Mouse (Mus musculus): Measurements from ENCODE around the gene Gm17387. TPM values are rescaled to one million over a fixed set of nuclear protein-coding genes. Genes with fewer than 3 reads are reported as not detected.

Gene Gm17387
- polyA plus RNA-seq, 1 experiment = not detected

- Histone ChIP-seq H3K27ac (ENCODE audit: insufficient read depth, low read length) (0 out of 2 replicates have a peak overlapping the region, but pooled peaks have one; percentile 3), H3K9me3 (replicated peaks; ENCODE audit: control insufficient read depth, insufficient read depth, low read length, poor library complexity, severe bottlenecking) (no peaks in the 10 kb centered on the region), H3K4me3 (ENCODE audit: low read depth, low read length) (no peak overlapping the region), H3K4me1 (ENCODE audit: control insufficient read depth, insufficient read depth, low read length) (peaks cover 2% of the 10 kb centered on the region), H3K36me3 (ENCODE audit: control insufficient read depth, insufficient read depth, low read length, poor library complexity, severe bottlenecking) (no peaks in the 10 kb centered on the region), H3K27me3 (ENCODE audit: control insufficient read depth, insufficient read depth, low read length, poor library complexity, severe bottlenecking) (no peaks in the 10 kb centered on the region), H3K9ac (ENCODE audit: low read depth, poor library complexity, severe bottlenecking) (no peak overlapping the region)
- TF ChIP-seq EP300 (IDR thresholded peaks at IDR 0.05; ENCODE audit: insufficient read depth, low read depth, low read length) (no peak), CTCF (IDR thresholded peaks at IDR 0.05; ENCODE audit: low read depth, low read length) (no peak), POLR2A (IDR thresholded peaks at IDR 0.05; ENCODE audit: insufficient read depth, low read length) (no peak)
Measured at GRCm38 (mm10) chr7:141049326-141049725, 20.4 kb downstream of the Gm17387 start.

GRCm38 (mm10) chr7:141051060-141051685, 22.2 kb downstream of the Gm17387 start:
- no peaks in the 10 kb centered on the region for H3K36me3 ChIP-seq (ENCODE audit: control insufficient read depth, insufficient read depth, low read length, poor library complexity, severe bottlenecking)
- H3K27ac ChIP-seq (ENCODE audit: insufficient read depth, low read length) = peak overlapping the region; percentile 46; the same call in 1 of the 2 replicates
- no peak for TF ChIP-seq POLR2A (IDR thresholded peaks at IDR 0.05; ENCODE audit: insufficient read depth, low read length)
- no peak for TF ChIP-seq EP300 (IDR thresholded peaks at IDR 0.05; ENCODE audit: insufficient read depth, low read depth, low read length)
- TF ChIP-seq CTCF (IDR thresholded peaks at IDR 0.05; ENCODE audit: low read depth, low read length) = no peak
- peak overlapping the region; percentile 31; the same call in 1 of the 2 replicates for H3K9ac ChIP-seq (ENCODE audit: low read depth, poor library complexity, severe bottlenecking)
- H3K9me3 ChIP-seq (replicated peaks; ENCODE audit: control insufficient read depth, insufficient read depth, low read length, poor library complexity, severe bottlenecking) = no peaks in the 10 kb centered on the region
- peak overlapping the region; percentile 95 for H3K4me3 ChIP-seq (ENCODE audit: low read depth, low read length)
- no peaks in the 10 kb centered on the region for H3K27me3 ChIP-seq (ENCODE audit: control insufficient read depth, insufficient read depth, low read length, poor library complexity, severe bottlenecking)
- peaks cover 2% of the 10 kb centered on the region for H3K4me1 ChIP-seq (ENCODE audit: control insufficient read depth, insufficient read depth, low read length)

GRCm38 (mm10) chr7:141052016-141052415, 23.1 kb downstream of the Gm17387 start:
- TF ChIP-seq CTCF (IDR thresholded peaks at IDR 0.05; ENCODE audit: low read depth, low read length) = no peak
- TF ChIP-seq EP300 (IDR thresholded peaks at IDR 0.05; ENCODE audit: insufficient read depth, low read depth, low read length) = no peak
- no peak for TF ChIP-seq POLR2A (IDR thresholded peaks at IDR 0.05; ENCODE audit: insufficient read depth, low read length)
- H3K27ac ChIP-seq (ENCODE audit: insufficient read depth, low read length) = no peak overlapping the region

GRCm38 (mm10) chr7:141052421-141052820, 23.5 kb downstream of the Gm17387 start:
- Histone ChIP-seq H3K9ac (ENCODE audit: low read depth, poor library complexity, severe bottlenecking) (no peak overlapping the region), H3K9me3 (replicated peaks; ENCODE audit: control insufficient read depth, insufficient read depth, low read length, poor library complexity, severe bottlenecking) (no peaks in the 10 kb centered on the region), H3K27me3 (ENCODE audit: control insufficient read depth, insufficient read depth, low read length, poor library complexity, severe bottlenecking) (no peaks in the 10 kb centered on the region), H3K27ac (ENCODE audit: insufficient read depth, low read length) (no peak overlapping the region), H3K36me3 (ENCODE audit: control insufficient read depth, insufficient read depth, low read length, poor library complexity, severe bottlenecking) (no peaks in the 10 kb centered on the region), H3K4me1 (ENCODE audit: control insufficient read depth, insufficient read depth, low read length) (peaks cover 5% of the 10 kb centered on the region), H3K4me3 (ENCODE audit: low read depth, low read length) (no peak overlapping the region)
- TF ChIP-seq EP300 (IDR thresholded peaks at IDR 0.05; ENCODE audit: insufficient read depth, low read depth, low read length) = no peak
- TF ChIP-seq POLR2A (IDR thresholded peaks at IDR 0.05; ENCODE audit: insufficient read depth, low read length) = no peak
- no peak for TF ChIP-seq CTCF (IDR thresholded peaks at IDR 0.05; ENCODE audit: low read depth, low read length)

More at GRCm38 (mm10) chr7:141052016-141052415, 23.1 kb downstream of the Gm17387 start:
- Histone ChIP-seq H3K4me1 (ENCODE audit: control insufficient read depth, insufficient read depth, low read length) (peaks cover 5% of the 10 kb centered on the region), H3K4me3 (ENCODE audit: low read depth, low read length) (peak overlapping the region; percentile 64), H3K9ac (ENCODE audit: low read depth, poor library complexity, severe bottlenecking) (no peak overlapping the region), H3K36me3 (ENCODE audit: control insufficient read depth, insufficient read depth, low read length, poor library complexity, severe bottlenecking) (no peaks in the 10 kb centered on the region), H3K27me3 (ENCODE audit: control insufficient read depth, insufficient read depth, low read length, poor library complexity, severe bottlenecking) (no peaks in the 10 kb centered on the region), H3K9me3 (replicated peaks; ENCODE audit: control insufficient read depth, insufficient read depth, low read length, poor library complexity, severe bottlenecking) (no peaks in the 10 kb centered on the region)

GRCm38 (mm10) chr7:141055785-141056184, 26.9 kb downstream of the Gm17387 start:
- H3K27me3 ChIP-seq (ENCODE audit: control insufficient read depth, insufficient read depth, low read length, poor library complexity, severe bottlenecking) = no peaks in the 10 kb centered on the region
- H3K36me3 ChIP-seq (ENCODE audit: control insufficient read depth, insufficient read depth, low read length, poor library complexity, severe bottlenecking) = no peaks in the 10 kb centered on the region
- H3K9ac ChIP-seq (ENCODE audit: low read depth, poor library complexity, severe bottlenecking) = no peak overlapping the region
- H3K4me3 ChIP-seq (ENCODE audit: low read depth, low read length) = no peak overlapping the region
- no peak overlapping the region for H3K27ac ChIP-seq (ENCODE audit: insufficient read depth, low read length)
- H3K9me3 ChIP-seq (replicated peaks; ENCODE audit: control insufficient read depth, insufficient read depth, low read length, poor library complexity, severe bottlenecking) = no peaks in the 10 kb centered on the region
- H3K4me1 ChIP-seq (ENCODE audit: control insufficient read depth, insufficient read depth, low read length) = peaks cover 3% of the 10 kb centered on the region
- TF ChIP-seq CTCF (IDR thresholded peaks at IDR 0.05; ENCODE audit: low read depth, low read length) (peak; percentile 41), EP300 (IDR thresholded peaks at IDR 0.05; ENCODE audit: insufficient read depth, low read depth, low read length) (no peak), POLR2A (IDR thresholded peaks at IDR 0.05; ENCODE audit: insufficient read depth, low read length) (no peak)

- Histone ChIP-seq H3K27me3 (ENCODE audit: control insufficient read depth, insufficient read depth, low read length, poor library complexity, severe bottlenecking) (no peaks in the 10 kb centered on the region), H3K4me3 (ENCODE audit: low read depth, low read length) (no peak overlapping the region), H3K4me1 (ENCODE audit: control insufficient read depth, insufficient read depth, low read length) (peaks cover 3% of the 10 kb centered on the region), H3K36me3 (ENCODE audit: control insufficient read depth, insufficient read depth, low read length, poor library complexity, severe bottlenecking) (no peaks in the 10 kb centered on the region), H3K9ac (ENCODE audit: low read depth, poor library complexity, severe bottlenecking) (no peak overlapping the region), H3K9me3 (replicated peaks; ENCODE audit: control insufficient read depth, insufficient read depth, low read length, poor library complexity, severe bottlenecking) (no peaks in the 10 kb centered on the region), H3K27ac (ENCODE audit: insufficient read depth, low read length) (peak overlapping the region; percentile 61)
- TF ChIP-seq EP300 (IDR thresholded peaks at IDR 0.05; ENCODE audit: insufficient read depth, low read depth, low read length) = no peak
- no peak for TF ChIP-seq POLR2A (IDR thresholded peaks at IDR 0.05; ENCODE audit: insufficient read depth, low read length)
- no peak for TF ChIP-seq CTCF (IDR thresholded peaks at IDR 0.05; ENCODE audit: low read depth, low read length)
Measured at GRCm38 (mm10) chr7:141056976-141057375, 28.0 kb downstream of the Gm17387 start.
